ENCODE assay signal across 14 mouse cellular contexts in genomic region chr9:98717701-98718270, GRCm38 (mm10).
"Had no signal": no experiment of that assay in that cellular context is flagged by ENCODE, and none has a peak within 500 bp of the region (broad histone marks: within the 10 kb centered on the region; RNA-seq: fewer than 3 reads in every experiment).

No protein-coding gene starts in this region.

- H3K27ac ChIP-seq: limb, embryonic 13.5 days; macrophage; midbrain, embryonic 12.5 days; stomach, postnatal 0 days had no signal

- H3K36me3 ChIP-seq: limb, embryonic 13.5 days; midbrain, embryonic 12.5 days had no signal

- H3K4me3 ChIP-seq: limb, embryonic 13.5 days; midbrain, embryonic 12.5 days had no signal

- H3K4me2 ChIP-seq: limb, embryonic 13.5 days; liver, embryonic 11.5 days; lung, embryonic 14.5 days; midbrain, embryonic 12.5 days had no signal

- H3K9ac ChIP-seq: limb, embryonic 13.5 days; lung, embryonic 14.5 days; midbrain, embryonic 12.5 days had no signal

- ATAC-seq: intestine, embryonic 16.5 days had no signal

- H3K4me1 ChIP-seq: midbrain, embryonic 12.5 days had no signal

- H3K27me3 ChIP-seq: limb, embryonic 13.5 days; midbrain, embryonic 12.5 days had no signal

- DNase-seq: kidney, adult 8-10 months; kidney, postnatal 36 days; lung, embryonic 14.5 days; lung, postnatal 10 days; right cerebral cortex, postnatal 25 days; thymus, adult 2 months; thymus, postnatal 25 days had no signal

- H3K9me3 ChIP-seq: limb, embryonic 13.5 days; megakaryocyte, embryonic 14.5 days; midbrain, embryonic 12.5 days had no signal
